Mouse (Mus musculus): ENCODE results near the gene Krt42.
"Not testable (repeated sequence)": the region's sequence is repeated elsewhere in the genome, so short reads cannot be mapped to it uniquely, and the experiment has no call there.

The Krt42 gene

DNA sequence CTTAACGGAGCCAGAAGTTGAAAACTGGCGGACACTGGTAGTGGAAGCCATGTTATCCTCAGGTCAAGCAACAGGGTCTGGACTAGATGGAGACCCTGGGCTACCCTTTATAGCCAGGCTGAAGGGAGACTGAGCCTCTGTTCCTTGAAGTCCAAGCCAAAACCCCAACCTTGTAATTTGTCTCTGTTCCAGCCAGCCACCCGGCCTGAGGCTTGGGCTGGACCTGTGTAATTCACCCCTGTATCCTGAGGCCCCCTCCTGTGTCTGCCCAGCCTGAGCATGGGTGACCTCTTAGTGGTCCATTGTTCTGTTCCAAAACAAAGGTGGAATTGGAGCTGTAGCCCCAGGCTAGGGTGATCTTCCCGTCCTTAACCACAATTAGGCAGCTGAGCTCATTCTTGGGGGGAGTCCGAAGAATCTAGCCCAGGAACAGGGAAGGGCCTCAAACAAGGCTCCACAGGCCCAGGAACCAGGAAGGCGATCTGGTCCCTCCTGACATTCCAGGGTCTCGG, at the start of gene Krt42:
Gene Krt42 (minus strand): TSS at position 51 of the 512 bp plus-strand sequence.
- DNase-seq = no peak

DNA sequence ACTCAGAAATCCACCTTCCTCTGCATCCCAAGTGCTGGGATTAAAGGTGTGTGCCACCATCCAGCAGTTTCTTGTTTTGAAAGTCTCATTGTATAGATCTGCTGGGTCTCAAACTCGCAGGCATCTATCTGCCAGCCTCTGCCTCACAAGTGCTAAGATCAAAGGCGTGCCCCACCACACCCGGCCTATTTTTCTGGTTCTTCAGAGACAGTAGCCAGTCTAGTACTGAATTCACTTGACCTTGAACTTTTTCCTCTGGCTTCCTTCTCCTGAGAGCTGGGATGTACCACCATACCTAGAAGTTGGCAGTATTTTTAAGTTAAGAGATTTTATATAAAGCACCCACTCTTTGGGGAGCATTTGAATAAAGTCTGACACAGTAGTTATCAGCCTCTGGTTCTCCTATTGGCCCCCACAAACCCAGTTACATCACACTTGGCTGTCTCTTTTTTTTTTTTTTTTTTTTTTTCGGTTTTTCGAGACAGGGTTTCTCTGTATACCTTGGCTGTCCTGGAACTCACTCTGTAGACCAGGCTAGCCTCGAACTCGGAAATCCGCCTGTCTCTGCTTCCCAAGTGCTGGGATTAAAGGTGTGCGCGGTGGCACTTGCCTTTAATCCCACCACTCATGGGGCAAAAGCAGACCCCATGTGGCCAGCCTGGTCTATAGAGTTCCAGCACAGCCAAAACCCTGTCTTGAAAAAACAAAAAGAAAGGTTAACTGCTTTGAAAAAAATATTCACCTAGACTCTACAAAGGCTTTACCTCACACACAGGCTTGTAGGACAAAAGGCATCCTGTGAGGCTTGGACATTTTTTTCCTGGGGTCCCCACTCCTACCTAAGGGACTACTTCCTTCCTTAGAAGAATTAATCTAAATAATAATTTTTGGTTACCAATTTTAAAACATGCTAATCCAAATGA, 49.1 kb upstream of the Krt42 start:
- DNase-seq = no peak

DNA sequence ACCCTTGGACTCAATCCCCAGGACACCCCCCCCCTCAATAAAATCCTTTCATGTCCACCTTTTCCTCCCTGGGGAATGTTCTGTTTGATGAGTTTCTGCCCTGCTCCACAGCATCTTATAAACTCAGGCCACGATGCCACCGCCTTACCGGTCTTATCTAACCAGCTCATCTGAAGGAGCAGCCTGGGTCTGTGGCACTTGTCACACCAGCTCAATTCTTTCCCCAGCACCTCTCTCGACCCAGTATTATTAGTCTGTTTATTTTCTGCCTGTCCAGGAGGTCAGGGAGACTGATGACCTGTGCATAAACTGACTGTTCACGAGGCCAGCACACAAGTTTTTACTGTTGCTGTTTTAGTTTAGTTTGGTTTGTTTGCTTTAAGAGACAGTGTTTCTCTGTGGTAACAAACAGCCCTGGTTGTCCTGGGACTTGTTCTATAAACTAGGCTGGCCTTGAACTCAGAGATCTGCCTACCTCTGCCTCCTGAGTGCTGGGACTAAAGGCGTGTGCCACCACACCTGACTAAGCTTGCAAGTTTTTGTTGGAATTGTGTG, 48.2 kb upstream of the Krt42 start:
- DNase-seq = no peak

DNA sequence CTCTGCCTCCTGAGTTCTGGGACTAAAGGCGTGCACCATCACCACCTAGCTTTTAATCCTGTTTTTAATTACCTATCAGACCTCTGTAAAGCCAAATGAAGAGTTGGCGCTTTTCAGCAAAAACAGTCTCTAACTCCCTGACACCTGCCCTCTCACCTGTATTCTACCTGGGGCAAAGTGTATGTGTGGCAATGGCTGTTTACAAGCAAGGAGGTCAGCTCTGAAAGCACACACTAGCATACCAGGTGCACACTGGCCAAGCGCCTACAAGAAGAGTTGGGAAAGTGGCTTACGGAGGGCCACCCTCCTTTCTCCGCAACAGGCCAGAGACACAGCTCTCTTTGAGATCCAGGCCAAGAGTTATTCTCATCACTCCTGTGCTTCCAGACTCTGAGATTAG, 45.8 kb upstream of the Krt42 start:
- no peak for DNase-seq

DNA sequence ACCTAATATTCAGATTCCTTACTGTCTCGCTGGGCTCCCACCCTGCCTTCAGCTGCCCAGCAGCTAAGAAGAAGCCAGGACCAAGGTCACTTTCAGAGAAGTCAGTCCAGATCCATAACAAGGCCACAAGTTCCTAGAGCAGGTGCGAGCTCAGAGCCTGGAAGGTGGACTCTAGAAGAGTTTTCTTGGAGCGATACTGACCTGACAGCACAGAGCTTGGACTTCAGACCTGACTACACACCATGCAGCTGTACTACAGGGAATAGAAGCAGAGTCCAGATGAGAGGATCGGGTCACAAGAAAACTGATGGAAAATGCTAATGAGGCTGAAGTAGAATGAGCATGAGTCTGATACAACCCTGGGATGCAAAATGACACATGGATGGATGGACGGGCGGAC, 43.8 kb upstream of the Krt42 start:
- no peak for DNase-seq

DNA sequence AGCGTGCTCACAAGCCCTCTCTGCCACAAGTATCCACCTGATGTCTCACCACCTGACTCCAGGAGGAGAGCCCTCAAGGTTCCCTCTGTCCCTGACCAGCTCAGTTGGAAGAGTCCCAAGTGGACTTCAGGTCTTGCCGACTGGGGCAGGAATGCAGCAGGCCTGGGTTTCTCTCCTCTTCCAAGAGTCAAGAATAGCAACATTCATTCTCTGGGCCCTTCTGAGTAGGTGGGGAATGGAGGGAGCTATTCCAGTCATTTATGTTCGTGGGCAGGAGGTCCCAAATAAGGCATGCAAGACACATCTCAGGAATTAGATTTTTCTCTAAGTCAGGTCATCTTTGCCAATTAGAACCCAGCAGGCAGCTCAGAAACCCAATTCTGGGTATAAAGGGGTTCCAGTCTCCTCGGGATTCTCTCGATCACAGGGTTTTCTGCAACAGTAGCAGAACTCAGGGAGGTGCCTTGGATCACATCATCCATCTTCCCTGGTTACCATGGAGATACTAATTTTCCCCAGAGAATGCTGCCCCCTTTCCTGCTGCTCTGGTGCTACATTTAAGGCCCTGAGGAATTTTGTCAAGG, 42.5 kb upstream of the Krt42 start:
- DNase-seq = no peak

DNA sequence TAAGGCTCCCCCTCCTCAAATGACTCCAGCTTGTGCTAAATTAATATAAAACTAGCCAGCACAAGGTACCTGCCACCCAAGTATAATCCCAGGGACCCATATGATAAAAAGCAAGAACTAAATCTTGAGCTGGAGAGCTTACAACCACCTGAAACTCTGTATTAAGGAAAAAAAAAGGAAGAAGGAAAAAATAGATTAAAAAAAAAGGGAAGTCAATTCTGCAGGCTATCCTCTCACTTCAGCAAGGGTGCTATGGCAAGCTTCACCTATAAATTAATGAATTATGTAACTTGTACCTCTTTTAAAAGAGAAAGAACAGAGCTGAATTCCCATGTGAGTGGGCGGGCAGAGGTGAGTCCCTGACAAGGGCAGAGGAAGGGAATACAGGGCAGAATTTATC, 42.0 kb upstream of the Krt42 start:
- no peak for DNase-seq

DNA sequence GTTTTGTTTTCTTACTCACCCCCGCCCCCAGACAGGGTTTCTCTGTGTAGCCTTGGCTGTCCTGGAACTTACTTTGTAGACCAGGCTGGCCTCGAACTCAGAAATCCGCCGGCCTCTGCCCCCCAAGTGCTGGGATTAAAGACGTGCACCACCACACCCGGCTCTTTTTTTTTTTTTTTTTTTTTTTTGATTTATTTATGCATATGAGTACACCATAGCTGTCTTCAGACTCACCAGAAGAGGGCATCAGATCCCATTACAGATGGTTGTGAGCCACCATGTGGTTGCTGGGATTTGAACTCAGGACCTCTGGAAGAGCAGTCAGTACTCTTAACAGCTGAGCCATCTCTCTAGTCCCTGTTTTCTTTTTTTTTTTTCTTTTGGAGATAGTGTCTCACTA, 39.0 kb upstream of the Krt42 start:
- DNase-seq = not testable (repeated sequence)

DNA sequence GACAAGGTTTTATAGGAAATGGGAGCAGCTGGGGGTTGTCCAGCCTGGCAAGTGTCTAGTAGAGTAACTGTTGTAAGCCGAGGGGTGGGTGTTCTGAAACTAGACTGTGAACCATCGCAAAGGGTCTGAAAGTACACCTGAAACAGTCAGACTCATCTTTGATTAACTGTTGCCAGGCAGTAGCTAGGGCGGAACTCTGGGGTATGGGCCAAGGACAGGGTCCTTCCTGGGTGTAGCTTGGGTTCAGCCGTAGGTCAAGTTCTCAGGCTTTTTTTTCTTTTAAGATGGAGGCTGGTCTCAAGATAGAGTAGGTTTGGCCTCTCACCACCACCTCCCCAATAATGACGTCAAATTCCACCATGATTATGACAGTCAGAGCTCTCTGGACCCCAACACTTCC, 38.2 kb upstream of the Krt42 start:
- no peak for DNase-seq

DNA sequence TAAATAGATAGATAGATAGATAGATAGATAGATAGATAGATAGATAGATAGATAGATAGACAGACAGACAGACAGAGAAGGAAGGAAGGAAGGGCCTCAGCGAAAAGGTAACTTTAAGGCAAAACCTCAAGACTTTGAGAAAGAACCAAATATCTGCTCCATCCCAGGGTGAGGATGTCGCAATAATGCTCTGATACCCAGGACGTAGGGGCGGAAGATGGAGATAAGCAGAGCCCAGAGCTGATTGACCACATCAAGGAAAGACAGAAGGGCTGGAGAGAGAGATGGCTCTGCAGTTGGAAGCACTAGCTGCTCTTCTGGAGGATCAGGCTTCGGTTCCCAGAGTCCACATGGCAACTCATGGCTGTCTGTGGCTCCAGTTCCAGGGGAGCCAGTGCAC, 31.6 kb upstream of the Krt42 start:
- DNase-seq = no peak

DNA sequence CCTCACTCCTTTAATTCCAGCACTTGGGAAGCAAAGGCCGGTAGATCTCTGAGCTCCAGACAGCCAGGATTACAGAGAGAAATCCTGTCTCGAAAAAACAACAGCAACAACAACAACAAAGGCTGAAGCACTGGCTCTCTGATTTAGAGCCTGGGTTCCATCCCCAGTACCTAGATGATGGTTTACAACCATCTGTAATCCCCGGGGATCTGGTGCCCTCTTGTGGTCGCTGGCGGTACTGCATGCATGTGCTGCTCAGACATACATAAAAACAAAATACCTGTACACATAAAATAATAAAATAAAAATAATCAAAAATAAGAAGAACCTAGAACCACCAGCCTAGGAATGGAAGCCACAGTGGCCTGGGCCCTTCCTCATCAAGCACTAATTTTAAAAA, 30.6 kb upstream of the Krt42 start:
- DNase-seq = peak; percentile 59

DNA sequence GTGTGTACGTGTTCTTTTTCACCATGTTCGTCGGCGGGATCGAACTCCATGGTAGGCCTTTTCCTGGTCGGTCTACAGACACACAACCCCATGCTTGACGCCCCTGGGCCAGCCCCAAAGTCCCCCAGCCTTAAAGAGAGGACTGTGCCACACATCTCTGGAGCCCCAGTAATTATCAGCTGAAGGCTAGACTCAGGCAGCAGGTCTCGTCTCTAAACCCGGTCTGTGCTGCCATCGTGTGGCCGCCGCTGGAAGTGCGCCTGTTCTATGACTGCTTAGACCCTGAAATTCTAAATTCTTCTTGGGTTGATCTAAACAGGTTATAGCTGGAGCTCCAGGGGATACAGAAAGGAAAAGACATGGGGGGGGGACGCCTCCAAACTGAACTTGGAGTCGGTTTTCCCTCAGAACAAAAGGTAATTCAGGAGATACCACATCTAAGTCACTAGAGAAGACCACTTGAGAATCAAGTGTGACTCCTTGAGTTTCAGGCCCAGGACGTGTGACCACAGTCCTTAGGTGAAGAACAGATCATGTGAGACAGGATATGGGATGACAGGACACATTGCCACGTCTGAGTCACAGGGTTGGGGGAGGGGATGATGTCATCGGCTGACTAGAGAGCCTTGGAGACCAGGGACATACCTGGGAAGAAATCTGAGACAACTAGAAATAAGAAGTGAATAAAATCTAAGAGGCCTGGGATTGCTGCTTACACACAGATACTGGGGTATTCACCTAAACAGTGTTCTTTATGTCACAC, 28.8 kb upstream of the Krt42 start:
- peak; percentile 86 for DNase-seq

DNA sequence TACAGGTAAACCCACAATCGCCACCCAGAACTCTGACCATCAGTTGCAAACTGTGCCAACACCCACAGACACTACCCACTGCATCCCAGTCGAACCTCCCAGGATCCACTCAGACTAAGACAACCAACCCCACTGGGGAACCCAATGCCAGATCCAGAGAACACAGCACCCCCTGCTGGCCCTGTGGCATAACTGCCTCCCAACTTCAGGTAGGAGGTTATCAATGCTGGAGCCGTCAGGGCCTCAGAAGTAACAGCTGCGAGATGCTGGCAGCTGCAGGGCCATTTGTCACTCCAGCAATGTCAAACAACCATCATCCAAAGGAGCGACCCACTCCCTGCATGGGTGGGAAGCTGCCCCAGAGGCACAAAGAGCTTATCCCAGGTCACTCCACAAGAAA, 28.1 kb upstream of the Krt42 start:
- DNase-seq = no peak

DNA sequence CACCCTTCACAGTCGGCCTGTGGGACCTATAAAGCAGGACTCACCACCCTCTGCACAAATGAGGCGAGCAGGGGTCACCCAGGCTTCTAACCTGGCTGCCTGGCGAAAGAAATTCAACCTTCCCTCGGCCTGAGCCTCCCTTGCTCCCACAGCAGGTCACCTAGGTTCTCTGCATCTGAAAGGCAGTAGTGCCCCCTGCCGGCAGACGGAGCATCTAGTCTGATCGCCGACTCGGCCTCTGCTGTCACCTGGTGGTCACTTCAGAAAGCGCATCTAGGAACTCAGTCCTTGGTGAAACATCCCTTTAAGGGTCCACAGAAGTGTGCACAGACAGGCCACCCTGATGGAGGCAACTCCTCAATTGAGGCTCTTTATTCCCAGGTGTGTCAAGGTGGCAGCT, 25.6 kb upstream of the Krt42 start:
- peak; percentile 88 for DNase-seq

DNA sequence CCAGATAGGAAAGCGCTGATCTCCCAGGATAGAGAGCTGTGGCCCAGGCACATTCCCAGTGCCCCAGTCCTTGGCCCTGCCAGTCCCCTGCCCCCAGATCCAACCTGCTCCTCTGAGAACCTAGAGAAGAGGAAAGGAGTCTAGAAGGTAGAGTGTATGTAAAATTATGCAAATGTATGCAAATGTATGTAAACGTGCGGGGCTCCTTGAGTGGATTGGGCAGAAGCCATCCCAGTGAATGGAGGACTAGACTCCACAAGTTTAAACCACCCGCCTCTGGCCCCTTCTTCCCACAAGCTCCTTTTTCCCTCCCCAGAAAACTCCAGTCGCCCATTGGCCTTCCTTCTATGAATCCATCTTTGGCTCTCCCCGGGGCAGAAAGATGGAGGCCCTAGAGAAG, 23.2 kb upstream of the Krt42 start:
- DNase-seq = no peak

DNA sequence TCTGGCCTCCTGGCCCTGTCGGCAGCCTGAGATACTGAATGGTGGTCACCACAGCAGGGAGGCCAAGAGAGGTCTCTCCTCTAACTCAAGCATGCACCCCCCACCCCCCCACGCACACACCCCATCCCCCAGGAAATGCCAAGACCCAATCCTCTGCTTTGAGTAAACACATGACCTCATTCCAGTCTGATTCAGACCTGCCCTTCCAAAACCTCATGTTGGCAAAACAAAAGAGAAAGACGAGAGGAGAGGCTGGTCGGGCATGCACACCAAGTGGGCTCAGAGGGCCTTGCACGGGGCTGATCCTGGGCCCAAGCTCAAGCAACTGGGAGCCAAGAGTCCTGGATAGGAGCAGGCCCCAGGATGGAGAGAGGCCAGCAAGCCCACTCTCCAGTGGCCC, 20.6 kb upstream of the Krt42 start:
- DNase-seq = no peak

DNA sequence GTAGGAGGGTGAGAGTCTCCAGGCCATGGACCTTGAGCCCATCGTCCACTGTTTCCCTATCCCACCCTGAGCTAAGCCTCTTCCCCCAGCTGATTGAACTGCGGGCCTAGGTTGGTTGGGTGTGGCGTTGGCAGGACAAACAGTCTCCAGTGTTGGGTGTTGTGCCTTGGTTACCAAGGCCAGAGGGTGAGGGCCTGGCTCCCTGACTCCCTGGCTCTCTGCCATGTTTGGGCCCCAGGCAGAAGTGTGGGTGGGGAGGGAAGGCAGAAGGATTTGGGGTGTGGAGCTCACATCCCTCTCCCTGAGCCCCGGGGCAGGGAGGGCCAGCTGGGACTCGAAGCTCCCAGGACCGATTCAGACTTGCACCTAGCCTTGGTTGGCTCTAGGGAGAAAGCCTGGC, 19.3 kb upstream of the Krt42 start:
- DNase-seq = no peak

DNA sequence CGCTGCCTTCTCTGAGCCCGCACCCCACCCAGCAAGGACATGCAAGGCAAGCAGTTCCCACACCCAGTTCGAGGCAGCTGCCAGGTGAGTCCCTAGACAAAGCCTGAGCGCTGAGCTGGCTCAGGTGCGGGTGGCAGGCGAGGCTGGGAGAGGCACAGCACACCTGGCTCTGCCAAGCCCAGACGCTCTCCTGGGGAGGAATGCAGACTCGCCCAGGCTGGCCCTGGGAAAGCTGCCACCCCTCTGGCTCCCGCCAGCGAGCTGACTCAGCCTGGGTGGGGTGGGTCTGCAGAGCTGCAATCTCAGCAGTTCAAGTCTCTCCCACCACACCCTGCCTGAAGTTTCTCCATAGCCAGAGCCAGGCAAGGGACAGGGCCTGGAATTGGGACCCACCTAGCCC, 17.4 kb upstream of the Krt42 start:
- DNase-seq = peak; percentile 29

DNA sequence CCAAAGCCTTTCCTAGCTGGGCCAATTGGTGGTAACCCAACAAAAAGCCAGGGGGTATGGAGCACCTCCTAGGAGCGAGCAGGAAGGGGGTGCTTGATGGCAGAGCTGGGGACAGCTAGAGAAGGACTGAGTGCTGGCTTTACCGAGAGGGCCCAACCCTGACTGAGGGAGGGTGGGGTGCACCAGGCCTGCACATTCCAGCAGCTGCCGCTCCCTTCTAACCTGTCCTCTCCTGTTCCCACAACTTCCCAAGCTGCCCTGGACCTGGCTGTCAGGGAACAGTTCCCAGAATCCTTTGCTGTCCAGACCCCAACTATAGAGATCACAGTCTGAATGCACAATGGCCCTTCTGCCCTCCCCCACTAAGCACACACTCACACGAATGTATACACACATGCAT, 15.3 kb upstream of the Krt42 start:
- no peak for DNase-seq

DNA sequence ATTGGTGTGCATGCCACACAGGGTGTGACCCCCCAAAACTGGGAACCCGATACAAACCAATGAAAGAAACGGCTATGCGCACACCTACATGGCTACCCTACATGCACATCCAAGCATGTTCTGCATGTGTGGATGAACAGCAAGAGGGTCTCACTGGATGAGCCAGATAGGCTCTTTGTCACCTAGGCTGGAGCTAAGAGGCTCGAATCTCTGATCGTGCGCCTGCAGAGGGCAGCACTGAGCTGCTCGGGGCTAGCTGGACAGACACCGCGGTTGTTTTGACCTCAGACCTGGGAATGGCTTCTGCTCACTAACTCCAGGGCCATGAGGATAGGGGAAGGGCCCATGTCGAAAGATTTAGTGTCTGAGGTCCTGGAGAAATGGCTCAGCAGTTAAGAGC, 12.9 kb upstream of the Krt42 start:
- peak; percentile 81 for DNase-seq

DNA sequence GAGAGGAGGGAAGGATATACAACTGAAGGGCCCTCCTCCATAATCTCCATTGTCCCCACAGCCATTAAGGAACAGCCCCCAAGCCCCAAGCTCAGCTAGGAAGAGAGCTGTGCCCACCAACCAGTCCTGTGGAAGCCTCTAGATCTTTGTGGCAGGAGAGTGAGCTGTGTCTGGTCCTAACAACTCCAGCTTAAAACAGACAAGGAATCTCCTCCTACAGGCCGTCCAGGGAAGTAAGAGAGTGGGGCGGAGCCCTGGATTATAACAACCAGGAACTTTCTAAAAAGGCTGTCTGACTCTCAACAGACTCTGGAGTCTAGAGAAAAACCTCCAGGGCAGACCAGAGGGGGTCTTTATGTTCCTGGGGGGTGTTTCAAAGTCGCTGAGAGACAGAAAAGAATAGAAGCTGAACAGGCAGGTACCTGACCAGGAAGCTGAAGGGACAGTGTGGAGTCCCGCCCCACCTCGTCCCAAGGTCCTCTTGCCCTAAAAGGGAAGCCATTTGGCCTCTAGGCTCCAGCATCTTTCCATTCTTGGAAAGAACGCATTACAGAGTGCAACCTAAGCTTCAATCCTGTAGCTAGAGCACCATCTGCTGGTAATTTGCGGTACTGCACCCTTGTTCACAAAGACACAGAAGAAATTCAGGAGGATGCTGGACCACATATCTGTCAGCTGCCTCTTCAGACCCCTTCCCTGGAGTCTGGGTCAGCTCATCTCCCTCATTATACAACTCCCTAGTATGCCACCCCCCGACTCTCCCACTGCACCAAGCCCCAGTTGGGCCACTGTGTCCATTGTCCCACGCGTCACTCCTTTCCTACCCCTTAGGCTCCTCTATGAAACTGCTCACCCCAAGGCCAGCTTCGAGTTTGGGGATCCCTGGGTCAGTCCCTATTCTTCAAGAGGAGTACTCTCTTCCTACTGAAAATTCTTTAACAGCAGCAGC, 12.2 kb upstream of the Krt42 start:
- DNase-seq = peak; percentile 92

DNA sequence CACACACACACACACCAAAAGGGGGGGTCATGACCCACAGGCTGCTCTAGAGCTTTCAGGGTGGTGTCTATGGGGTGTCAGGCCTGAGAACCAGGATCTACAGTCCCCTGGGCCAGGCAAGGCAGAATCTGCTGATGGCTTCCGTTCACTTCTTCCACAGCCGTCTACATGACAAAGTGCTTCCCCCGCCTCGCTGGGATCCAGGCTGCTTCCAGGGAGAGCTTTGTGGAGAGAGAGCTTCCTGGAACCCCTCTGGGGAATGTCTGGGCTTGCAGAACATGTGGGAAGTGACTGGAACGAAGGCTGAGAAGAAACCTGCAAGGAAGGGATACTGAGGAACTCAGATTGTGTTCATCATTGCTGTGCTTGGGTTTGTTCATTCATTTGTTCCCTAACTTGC, 9.1 kb upstream of the Krt42 start:
- no peak for DNase-seq

Measured in right cerebral cortex, postnatal 14 days (tissue).